Mouse (Mus musculus) lung, postnatal 25 days (tissue): ENCODE results near the gene Tmem132c.
"Not testable (repeated sequence)": the region's sequence is repeated elsewhere in the genome, so short reads cannot be mapped to it uniquely, and the experiment has no call there.

Source experiments
- DNase-seq: peaks from one replicate; pipeline ENCODE4 v3.0.0; 2022; ENCODE audit warnings: low spot score

Gene Tmem132c

DNA sequence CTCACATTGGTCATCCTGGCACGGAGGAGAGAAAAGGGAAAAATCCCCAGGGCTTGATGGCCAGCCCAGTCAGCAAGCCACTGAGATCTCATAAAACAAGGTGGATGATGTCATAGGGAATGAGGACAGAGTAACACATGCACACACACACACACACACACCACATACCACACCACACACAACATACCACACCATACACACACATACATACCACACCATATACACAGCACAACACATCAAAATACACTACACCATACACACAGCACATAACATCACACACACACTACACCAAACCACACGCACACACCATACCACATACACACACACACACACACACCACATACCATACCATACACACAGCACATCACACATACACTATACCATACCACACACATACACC, 104.8 kb downstream of the Tmem132c start:
- no peak for DNase-seq

DNA sequence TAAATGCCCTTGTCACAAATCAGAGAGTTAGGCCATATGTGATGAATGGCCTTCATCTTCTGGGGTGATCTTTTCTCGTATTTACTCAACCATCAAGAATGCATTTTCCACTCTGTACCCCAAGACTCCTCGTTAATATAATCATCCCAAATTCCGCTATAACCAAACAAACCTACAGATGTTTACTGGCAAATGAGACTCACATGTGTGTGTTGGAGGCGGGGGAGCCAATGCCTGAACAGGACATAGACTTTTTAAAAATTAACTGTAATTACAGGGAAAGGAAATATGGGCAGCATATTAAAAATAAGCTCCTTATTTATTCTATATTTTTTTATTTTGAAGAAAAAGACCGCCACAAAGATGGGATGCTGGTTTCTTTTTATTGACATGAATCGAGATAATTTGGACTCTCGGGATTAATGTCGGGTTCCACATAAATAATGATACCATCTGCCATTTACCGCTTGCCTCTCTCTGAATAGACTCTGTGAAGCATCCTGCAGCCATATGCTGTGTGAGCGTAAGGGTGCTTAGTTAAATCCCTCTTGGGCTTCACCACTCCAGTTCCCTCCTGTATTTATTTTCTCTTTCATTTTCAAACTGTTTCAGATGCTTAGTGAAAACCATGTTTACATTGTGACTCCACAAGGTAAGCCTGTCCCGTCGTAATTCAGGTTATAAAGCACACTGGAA, 105.6 kb downstream of the Tmem132c start:
- DNase-seq: no peak

DNA sequence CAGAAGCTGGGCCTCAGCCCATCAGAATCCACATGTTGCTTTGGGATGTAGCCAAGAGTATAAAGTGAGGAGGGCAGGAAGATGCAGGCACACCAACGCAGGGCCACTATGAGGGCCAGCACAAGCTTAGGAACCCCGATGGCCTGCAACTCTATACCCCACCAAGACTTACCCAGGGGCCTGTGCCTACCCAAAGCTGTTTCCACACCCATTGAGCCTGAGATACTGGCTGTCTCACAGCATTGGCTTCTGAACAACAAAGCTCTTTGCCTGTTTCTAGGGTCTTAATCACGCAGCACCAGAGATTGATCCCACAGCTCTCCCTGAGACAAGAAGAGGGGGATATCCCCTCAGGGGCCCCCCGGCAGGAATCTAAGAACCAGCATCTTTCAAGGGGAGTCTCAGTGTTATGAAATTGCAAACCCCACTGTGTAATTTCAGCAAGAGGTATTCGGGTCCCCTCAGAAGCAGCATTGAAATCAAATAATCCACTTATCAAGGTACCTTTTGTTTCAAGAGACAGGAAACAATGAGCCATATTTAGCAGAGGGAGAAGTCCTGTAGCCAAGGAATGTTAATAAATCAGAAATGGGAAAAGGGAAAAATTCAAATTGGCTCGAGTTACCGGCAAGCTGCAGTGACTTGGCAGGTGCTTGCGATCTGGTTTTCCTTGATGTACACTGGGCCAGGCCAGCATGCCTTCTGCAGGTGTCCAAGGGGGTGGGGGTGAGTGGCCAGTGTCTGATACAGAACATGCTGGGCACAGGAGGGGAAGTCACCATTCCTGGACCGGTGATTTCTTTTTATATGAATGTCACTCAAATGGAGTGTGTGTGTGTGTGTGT, 107.8 kb downstream of the Tmem132c start:
- no peak for DNase-seq

DNA sequence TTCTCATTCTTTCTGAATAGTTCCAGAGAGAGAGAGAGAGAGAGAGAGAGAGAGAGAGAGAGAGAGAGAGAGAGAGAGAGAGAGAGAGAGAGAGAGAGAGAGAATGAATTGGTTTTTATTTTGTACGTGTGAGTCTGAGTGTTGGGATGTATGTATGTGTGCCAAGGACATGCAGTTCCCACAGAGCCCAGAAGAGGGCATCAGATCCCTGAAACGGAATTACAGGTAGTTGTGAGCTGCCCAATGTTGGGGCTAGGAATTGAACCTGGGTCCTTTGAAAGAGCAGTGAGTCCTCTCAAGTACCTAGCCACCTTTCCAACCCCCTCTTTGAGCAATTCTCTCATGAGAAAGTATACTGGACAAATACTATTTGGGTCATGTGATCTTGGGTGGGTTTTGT, 111.4 kb downstream of the Tmem132c start:
- no peak for DNase-seq

DNA sequence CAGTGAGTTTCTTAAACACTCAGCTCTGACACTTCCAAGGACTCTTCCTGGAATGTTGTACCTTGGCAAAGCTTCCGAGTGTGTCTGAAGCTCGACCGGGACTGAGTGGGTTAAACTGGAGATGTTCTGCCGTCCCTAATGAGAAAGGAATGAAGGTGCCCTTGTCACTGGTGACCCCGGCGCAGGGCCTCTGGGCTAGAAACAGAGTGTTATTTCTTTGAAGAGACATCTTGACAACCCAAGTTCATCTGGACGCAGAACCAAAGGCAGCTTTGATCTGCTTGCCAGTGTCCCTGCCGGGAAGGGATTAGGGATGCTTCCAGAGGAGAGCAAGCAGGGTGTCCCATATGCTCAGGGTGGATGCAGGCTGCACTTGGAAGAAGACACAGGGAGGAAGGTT, 114.2 kb downstream of the Tmem132c start:
- DNase-seq: peak; percentile 10

DNA sequence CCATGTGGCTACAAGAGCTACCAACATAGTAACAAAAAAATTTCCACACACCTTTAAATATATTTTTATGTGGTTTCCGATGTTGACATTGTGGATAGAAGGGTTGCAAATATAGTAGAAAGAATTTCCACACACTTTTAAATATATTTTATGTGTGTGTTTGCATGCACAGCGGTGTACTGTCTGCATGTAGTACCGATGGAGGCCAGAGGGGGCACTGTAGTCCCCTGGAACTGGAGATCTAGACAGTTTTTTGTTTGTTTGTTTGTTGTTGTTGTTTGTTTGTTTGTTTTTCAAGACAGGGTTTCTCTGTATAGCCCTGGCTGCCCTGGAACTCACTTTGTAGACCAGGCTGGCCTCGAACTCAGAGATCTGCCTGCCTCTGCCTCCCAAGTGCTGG, 116.3 kb downstream of the Tmem132c start:
- DNase-seq: not testable (repeated sequence)

DNA sequence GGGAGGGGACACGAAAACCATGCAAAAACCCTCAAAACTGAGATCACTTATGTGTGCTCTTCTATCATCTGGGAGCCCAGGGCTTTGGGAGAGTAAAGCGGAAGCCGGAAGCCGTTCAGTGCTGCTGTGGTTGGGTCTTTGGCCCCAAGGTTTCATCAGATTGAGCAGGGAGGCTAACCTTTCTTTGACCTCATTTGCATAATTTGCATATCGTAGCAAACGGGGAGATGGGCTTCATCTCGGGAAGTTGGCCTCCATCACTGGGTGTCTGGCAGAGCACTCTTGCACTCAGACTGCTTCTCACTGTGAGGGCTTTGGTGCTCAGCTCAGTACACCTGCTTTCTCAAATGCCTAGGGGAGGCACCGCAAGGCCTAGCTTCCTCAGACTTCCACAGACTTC, 119.5 kb downstream of the Tmem132c start:
- no peak for DNase-seq

DNA sequence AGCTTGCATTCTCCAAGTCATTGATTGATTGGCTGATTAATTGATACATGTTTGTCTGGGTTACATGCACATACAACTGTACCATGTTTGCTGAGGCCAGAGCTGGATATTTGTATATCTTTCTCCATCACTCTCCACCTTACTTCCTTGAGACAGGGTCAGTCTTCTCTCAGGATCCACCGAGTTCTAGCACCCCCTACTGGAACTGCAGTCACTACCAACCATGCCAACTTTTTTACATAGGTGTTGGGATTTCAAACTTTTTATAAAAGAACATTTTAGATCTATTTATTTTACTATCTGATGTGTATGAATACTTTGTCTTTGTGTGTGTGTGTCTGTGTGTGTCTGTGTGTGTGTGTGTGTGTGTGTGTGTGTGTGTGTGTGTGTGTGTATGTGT, 123.5 kb downstream of the Tmem132c start:
- no peak for DNase-seq

DNA sequence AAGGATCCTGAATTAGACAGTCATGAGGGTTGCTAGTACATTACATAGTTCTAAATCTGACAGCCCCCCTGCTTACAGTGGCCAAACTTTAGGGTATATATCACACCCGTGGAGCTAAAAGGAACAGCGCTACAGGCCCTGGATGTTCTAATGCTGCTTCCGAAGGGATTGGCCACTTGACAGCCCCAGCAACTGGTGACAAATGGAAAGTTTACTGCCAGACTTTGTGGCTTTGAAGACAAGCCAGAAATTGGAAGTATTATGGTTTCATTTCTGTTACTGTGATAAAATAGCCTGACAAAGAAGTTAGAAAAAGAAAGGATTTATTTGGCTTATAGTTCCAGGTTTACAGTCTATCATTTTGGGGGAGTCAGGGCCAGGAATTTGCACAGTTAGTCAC, 126.6 kb downstream of the Tmem132c start:
- DNase-seq: no peak

DNA sequence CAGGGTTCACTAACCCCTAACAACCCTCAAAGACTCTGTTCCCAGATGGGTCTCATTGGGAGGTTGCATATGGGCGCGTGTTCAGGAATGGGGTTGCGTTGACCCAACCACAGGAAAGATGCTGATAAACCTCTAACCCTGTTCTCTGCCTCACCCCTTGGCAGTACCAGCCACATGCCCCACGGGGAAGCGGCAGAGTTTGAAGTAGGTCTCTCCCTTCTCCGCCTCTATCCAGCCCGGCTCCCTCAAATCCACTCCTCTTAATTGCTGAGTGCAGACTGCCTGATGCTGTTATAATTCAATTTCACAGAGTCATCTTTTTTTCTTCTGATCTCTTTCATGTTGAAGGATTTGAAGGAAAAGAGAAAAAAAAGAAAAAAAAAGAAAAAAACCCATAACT, 128.2 kb downstream of the Tmem132c start:
- DNase-seq: no peak

DNA sequence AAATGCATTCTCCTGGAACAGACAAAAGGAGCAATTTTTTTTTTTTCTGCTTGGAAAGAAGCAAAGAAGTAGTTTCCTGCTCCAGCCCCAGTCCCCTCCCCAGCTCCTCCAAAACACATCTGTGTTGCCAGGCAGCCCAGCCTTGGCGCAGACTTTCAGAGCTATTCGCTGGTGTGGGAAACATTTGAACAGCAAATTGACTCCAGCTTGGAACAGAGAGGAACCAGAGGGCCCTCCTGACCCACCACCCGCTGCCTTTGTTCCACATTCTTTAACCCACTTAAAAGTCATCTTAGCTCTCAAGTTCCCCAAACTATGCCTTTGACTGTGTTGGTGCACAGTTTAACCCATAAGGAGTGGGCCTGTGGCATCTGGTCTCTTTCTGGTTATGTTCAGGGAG, 128.9 kb downstream of the Tmem132c start:
- peak; percentile 46 for DNase-seq

DNA sequence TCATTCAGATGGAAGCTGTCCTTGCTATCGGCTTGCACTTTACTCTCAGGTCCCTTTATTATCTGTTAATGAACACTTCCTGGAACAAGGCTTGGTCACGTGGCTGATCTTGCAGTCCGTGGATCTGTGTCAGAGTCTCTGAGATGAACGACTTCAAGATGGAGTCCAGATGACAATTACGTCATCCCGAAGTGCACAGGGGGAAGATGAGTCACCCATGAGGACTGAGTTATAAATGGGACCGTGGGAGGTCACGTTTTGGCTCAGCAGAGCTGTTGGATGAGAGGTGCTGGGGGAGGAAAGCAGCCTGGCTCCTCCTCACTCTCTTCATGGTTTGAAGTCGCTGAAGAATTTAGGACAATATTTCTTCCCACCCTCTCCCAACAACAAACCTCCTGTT, 132.6 kb downstream of the Tmem132c start:
- peak; percentile 66 for DNase-seq

DNA sequence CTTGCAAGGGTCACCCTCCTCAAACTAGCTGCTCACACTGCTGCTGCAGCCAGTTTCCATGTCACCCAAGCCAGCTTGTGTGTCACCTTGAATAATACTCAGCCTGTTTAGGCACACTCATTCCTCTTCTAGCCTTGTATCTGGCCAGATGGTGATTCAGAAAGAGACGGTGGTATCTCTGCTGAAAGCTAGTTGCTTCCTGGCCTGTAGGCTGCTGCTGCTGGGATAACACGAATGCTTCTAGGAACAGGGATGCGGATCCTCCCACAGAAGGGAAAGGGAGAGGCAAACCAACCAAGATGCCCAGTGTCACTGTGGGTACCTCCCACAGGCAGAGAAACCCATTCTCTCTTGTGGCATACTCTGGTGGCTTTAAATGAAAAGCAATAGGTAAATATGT, 134.0 kb downstream of the Tmem132c start:
- DNase-seq: no peak

DNA sequence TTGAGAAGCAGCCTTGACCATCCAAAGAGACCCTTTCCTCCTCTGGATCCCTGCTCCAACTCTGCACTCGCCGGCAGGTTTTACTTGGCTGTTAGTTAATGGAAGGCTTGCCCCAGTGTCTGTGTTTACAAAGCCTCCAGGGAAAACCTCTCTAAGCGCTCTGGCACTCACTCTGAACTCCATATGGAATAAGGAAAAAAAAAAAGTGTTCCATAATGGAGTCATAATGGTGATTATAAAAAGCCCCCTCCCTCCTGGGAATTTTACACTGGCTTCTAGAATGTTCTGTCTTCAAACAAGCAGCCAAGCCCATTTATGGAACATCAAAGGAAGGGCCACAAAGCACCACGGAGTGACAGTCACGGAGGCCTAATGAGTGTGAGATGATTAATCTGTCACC, 136.9 kb downstream of the Tmem132c start:
- DNase-seq: no peak

DNA sequence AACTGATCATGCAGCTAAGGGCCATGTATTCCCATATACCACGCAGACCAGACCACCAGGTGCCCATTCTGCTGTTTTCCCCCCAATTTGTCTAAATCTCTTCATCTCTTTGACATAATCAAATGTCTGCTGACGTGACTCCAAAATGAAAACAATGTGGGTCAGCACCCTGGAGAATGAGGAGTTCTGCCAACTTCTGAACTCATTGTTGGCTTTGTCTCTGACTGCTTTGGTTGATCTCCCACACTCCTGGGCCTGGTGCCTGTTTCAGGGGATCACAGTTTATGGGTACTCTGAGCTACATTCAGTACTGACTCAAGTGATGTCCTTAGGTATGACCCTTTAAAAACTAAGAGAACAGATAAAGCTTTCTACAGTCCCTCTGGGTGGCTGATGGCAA, 137.7 kb downstream of the Tmem132c start:
- no peak for DNase-seq

DNA sequence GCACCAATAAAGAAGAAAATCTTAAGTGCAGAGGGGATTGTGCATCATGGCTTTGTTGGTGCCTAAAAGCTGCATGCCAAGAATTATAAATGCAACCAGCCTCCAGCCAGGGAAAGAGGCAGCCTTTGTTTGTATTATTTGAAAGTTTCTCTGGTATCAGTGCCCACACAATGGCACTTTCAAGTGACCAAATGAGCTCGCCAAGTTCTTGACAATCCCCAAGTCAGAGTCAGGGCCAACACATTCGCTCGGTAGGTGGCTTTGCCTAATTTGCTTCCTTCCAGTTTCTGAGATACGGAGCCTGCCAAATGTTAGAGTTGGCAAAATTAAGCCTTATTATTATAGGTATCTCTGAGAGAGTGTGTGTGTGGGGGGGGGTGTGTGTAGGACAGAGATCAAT, 139.6 kb downstream of the Tmem132c start:
- DNase-seq: no peak

DNA sequence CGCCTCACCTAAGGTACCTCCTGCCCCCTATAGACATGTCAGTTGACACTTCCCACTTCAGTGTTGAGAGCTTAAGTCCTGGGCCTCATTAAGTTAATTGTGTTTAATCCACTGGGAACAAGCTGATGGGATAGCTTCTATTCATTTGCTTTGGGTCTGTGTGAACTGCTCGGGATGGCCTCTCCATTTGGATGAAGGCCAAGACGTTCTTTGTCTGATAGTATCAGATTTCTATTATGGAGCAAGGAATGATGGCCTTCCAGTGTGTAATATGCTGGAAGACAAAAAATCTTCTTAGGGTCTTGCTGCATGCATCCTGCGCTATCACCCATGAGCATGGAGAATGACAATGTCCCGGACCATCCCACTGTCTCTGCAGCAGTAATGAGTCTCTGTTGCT, 141.0 kb downstream of the Tmem132c start:
- DNase-seq: no peak

DNA sequence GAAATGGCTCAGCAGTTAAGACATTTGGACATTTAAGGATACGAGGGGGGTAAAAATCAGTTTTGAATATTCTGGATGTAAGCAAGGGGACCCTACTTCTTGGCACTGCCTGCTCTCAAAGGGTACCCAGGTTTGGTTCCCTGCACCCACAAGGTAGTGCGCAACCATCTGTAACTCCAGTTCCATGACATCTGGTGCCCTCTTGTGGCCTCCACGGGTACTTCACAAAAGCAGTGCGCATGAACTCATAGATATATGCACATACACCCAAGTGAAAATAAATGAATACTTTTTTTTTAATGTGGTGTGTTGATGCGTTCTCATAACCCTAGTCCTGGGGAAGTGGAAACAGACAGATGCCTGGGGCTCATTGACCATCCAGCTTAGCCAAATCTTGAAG, 149.6 kb downstream of the Tmem132c start:
- DNase-seq: no peak

DNA sequence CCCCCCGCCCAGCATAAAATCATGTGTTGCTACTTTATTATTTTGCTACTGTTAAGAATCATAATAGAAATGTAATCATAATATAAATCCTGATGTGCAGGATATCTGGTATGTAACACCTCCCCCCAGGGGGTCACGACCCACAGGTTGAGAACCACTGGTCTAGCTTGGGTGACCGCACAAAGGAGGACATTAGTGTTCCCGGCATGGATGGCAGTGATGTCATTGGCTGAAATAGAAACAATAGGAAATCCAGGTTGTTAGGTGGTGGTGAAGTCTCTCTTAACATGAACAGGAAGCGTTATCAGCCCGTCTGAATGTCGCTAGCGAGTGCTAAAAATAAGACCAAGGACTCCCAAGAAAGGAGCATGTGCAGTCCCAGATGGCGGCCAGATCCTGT, 155.3 kb downstream of the Tmem132c start:
- no peak for DNase-seq

DNA sequence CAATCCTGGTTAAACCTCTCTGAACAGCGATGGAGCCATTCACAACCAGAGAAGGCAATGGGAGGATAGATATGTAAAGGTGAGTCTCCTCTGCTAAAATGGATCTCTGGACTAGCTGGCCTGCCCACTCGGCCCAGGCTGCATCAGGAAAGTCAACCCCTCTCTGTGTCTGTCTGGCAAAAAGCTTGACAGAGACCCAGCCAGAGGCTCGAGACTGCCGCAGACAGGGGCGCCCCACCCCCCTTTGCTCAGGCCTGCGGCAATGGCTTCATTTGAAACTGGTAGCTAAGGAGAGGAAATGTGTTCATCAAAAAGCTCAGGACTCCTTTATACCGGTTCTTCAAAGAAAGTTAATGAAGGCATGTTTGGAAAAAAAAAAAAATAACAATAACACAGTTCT, 156.4 kb downstream of the Tmem132c start:
- no peak for DNase-seq

DNA sequence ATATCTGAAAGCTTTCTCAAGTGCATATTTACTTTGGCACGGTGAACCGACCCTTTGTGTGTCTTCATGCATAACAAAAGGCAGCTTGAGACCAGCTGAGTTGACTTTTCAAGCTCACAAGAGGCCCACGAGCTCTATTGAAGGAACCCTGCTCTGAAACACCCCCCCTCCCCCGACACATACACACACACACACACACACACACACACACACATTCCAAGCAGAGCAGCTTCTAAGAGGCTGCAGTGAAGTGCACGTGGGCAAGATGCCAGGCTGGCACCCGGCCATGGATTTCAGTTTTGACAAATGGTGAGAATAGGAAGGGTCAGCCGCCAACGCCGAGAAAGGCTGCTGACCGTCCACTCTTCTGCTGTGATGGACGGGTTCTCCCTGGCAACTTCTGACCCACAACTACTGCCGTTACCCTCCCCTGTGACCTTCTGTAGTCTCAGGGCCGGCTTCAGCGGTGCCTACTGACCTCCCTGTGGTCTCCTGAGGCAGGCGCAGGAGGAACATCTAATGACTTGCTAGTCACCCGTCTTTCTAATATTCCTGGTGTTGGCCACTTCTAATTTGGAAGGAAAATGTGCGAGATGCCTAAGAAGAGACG, 163.9 kb downstream of the Tmem132c start:
- peak; percentile 81 for DNase-seq

DNA sequence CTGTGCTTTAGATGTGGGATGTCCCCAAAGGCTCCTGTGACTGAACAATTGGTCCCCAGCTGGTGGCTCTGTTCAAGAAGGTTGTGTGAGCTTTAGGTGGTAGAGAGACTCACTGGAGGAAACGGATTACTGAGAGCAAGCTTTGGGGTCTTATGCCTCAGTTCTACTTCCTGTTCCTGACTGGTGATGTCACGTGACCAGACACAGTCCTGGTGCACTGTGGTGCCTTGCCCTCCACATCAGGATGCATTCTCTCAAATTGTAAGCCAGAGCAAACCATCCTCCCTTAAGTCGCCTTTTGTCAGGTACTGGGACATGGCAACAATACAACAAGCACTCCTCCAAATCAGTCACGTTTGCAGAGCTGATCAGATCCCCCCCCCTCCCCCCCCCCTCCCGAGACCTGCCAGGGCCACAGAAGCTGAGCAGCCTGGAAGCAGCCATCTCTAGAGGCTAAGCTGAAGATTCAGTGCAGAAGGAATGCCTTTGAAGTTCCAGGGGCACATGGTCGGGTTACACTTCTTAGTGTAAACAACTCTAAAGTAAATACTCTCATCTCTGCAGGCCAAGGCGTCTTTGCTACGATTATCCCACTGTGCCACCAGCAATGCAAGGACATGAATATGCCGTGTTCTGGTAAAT, 164.5 kb downstream of the Tmem132c start:
- DNase-seq: peak; percentile 10

DNA sequence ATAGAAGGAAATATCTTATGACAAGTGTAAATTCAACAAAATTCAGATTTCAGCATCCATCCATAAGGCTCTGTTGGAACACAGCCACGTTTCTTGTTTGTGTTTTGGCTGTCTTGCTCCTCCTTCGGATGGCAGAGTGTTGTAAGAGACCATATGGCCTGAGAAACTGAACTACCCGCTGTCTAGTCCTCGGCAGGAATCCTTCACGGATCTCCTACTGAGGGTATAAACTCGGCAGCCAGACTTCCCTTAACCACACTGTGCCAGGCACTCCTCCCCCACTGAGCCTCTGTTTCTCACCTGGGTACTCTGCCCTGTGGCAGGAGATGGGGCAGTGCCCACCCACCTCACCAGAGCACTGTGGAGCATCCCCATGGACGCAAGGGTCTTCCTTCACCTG, 174.9 kb downstream of the Tmem132c start:
- DNase-seq: no peak
